Mouse (Mus musculus) urinary bladder, adult 18-20 months (tissue): ENCODE results near the gene Lgr6.
A peak's percentile ranks its signal among the peaks of the same experiment; 100 is the strongest.

Experiments used
- DNase-seq, 2 experiments: peaks; one replicate each; pipeline ENCODE4 v3.0.0; 2022; ENCODE audit warnings: low spot score in 2 of 2, mixed read lengths in 2 of 2

Gene Lgr6

GRCm38 (mm10) chr1:135016907-135017655 lies 88.0 kb downstream of the Lgr6 start:
- DNase-seq, result no peak

DNA sequence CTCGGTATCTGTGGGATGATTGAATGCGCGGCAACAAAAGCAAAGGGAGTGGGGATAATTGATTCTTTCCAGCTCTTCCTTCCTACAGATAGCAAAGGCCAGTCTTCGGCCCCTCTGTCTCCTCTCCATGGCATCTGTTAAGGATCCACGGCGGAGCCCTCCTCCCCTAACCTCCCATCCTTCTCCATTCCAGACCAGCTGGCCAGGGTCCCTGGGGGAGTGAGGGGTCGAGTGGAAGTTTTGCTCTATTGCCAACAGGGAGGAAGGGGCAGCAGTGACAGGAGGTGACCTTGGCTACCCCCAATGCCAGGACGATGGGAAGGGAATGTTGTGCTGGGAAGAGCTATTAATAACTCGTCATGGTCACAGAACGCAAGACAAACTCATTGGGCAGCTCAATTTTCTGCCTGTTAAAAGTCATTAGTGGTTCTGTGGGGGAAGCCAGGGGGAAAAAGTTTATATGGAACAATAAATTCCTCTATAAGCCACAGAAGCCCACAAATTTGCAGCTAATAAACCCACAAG lies 90.1 kb downstream of the Lgr6 start:
- DNase-seq, result no peak

- no peak for DNase-seq
Measured at GRCm38 (mm10) chr1:135012472-135012871, 92.6 kb downstream of the Lgr6 start.

DNA sequence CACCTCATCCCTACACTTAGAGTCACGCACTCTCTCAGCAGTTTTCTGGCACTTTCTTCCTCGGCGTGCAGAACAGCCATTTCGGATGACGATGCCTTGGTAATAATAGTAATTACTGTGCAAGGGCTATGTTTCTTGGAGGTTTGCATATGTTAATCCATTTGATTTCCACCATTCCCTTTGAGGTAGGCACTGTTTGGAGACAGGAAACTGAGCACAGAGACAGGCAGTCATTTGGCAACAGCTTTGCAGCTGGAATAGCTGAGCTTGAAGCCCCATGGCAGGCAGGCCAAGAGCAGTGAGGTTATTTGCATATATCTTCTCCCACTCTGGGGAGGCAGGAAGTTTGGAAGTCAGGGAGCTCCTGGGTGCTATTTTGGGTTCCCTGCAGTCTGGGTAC lies 93.2 kb downstream of the Lgr6 start:
- no peak for DNase-seq

DNA sequence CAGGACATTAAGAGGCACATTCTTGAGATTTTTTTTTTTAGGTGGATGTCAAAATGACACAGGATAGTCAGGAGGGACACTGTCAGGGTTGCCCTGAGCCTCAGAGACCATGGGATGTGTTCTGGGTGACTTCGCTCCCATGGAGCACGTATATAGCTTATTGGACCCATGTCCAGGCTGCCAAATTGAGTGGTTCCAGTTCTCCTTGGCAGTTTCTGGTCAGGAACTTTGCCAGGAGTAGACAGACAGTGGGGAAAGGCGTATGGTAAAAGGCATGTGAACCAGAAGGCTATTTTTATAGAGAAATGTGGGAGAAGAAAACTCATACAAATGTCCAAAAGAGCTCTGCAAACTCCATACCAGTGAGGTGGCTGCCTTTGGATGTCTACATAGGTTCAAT lies 95.2 kb downstream of the Lgr6 start:
- no peak for DNase-seq

DNA sequence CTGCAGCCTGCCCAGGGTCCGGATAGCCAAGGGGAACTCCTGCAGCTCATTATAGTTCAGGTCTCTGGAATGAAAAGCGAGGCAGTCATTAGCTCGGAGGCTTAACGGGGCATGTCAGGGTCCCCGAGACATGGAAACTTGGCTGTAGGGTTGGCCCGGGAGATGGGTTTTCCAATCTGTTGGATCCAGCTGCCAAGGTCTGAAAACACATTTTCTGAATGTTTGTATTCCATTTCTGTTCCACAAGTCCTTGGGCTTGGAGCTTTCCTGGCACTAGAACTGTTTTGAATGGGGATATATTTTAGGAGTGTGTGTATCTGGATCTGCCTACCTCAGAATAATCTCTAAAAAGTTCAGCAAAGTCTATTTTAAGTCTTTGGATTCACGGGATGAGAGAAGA lies 99.4 kb downstream of the Lgr6 start:
- DNase-seq, result no peak

DNA sequence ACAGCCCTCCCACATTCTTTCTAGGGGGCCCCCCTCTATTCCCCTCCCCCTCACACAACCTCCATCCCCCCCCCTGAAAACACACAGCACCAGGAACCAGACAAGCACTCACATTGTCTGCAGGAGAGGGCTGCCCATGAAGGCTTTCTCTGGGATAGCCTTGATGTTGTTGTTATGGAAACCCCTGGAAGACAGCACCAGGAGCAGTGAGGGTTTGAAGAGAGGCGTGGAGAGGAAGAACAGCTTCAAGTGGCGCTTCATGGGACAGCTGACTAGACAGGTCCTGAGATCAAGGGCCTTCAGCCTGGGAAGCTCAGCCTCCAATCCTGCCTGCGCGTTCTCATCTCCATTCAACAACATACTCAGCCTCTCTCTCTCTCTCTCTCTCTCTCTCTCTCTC lies 101.7 kb downstream of the Lgr6 start:
- DNase-seq, result no peak

GRCm38 (mm10) chr1:135000527-135000926 lies 104.5 kb downstream of the Lgr6 start:
- no peak for DNase-seq

- DNase-seq, result no peak
Measured at GRCm38 (mm10) chr1:134998231-134998630, 106.8 kb downstream of the Lgr6 start.

DNA sequence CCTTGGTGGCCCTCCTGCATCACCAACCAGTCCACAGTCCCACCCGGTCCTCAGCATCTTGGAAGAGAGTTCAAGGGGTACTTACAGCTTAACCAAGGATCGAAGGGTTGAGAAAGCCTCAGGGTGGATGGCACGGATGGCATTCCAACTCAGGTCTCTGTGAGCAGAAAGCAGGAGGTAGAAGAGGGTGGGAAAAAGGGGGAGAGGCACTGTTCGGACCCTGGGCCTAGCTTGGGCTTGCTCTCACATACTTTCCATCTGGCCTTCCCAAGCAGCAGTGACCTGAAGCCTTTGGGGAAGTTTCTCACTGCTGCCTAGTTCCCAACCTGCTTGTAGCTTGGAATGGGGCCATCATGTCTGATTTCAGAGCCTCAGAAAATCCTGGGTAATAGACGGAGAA lies 107.5 kb downstream of the Lgr6 start:
- DNase-seq, result no peak

DNA sequence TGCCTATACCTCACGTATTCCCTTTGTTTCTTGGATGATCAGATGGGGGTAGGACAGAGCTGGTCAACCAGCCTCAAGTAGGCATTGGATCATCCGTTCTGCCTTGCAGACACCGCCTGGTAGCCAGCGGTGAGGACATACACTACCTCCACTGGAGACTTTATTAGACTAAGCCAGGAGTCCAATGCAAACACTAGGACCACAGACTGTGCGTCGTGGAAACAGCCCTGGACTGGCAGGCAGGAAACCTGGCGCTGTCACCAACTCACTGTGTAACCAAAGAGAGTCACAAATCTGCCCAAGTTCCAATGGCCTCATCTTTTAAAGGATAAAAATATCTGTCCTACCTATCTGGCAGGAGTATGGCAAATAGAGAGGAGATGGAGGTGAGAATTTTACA lies 108.6 kb downstream of the Lgr6 start:
- DNase-seq, result no peak

- DNase-seq, result no peak
Measured at GRCm38 (mm10) chr1:134995954-134996353, 109.1 kb downstream of the Lgr6 start.

DNA sequence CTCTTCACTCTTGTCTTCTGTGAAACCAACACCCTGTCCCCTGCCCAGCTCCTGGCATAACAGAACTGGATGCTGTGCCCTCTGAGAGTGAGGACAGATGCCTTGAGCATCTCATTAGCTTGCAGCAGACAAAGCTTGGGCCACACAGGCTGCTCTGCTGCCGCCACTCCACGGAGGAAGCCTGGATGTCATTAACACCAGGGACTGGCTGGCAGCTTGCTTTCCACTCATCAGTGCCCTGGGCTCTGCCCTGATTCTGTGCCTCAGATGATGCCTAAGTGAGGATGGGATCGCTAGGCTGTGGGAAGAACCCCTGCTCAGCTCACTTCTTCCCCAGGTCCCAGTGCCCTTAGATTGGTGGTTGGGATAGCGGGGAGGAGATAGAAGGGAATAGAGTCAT lies 109.6 kb downstream of the Lgr6 start:
- DNase-seq, result no peak

DNA sequence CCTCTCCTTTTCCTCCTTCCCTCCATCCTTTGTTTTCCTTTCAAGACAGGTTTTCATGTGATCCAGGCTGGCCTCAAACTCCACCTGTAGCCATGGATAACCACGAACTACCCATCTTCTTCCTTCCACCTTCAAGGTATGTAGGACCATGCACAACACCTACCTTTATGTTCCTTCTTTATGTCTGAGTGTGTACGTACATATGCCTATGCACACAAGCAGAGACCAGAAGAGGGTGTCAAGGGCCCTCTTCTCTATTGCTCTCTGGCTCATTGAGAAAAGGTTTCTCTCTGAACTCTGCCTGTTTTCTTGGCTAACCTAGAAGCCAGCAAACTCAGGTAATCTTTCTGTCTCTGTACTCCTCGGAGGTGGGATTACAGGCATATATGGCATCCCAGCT lies 110.3 kb downstream of the Lgr6 start:
- no peak for DNase-seq

- no peak for DNase-seq
Measured at GRCm38 (mm10) chr1:134992046-134992645, 112.9 kb downstream of the Lgr6 start.

- peak; percentile 24 to 55 for DNase-seq
Measured at GRCm38 (mm10) chr1:134989372-134989771, 115.7 kb downstream of the Lgr6 start.

DNA sequence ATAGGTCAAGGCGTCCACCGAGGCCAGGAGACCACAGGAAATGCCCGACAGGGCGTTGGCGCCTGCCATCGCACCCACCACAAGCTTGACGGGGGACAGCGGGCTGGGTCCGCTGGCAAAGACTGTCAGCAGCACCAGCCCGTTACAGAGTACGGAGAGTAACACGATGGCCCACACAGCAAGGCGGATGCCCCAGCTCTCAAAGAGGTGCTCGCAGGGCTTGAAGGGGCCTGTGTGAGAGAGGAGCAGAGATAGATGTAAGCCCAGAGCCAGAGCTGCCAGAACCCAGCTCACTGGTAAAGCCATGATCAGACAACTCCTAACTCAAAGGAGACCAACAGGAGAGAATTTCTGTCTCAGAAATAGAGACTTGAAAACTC lies 117.1 kb downstream of the Lgr6 start:
- DNase-seq, result no peak

GRCm38 (mm10) chr1:134987173-134987961 lies 117.7 kb downstream of the Lgr6 start:
- peak; percentile 13 to 21 for DNase-seq

GRCm38 (mm10) chr1:134972920-134973319 lies 132.2 kb downstream of the Lgr6 start:
- DNase-seq, result no peak

GRCm38 (mm10) chr1:134965430-134965829 lies 139.6 kb downstream of the Lgr6 start:
- no peak for DNase-seq

DNA sequence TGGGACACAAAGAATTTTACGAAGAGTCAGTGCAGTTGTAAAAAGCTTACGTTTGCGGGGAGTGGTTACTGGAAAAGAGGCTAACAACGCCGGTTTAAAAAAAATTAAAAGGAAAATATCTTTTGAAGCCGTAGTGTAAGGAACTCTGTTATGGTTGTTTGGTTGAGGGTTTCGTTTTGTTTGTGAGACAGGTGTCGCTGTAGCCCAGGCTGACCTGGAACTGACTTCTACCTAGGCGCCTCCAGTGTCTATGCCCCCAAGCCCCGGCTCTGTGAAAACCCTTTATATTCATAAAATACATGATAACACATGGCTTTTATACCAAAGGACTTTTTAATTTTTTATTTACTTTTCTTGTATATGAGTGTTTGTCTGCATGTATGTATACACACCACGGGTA lies 142.3 kb downstream of the Lgr6 start:
- no peak for DNase-seq

- DNase-seq, result peak; percentile 89 to 92
Measured at GRCm38 (mm10) chr1:134962053-134962803, 142.8 kb downstream of the Lgr6 start, which contains the start of gene Ube2t. TSS of gene Ube2t (plus strand) at chr1:134962565.
